Mouse (Mus musculus) MEL (cell line): ENCODE results near the gene Gpn3.

Source experiments
- JUND ChIP-seq: IDR thresholded peaks from 2 replicates; pipeline ENCODE4 v1.6.1; 2011; ENCODE audit warnings: low read depth, mild to moderate bottlenecking, improper control_type of control experiment, low read length
- USF1 ChIP-seq: IDR thresholded peaks from 2 replicates; pipeline ENCODE4 v1.6.1; 2014; ENCODE audit warnings: low read depth, mild to moderate bottlenecking, inconsistent platforms, low read length, improper control_type of control experiment, moderate library complexity

- no peak for TF ChIP-seq JUND
- no peak for TF ChIP-seq USF1
Observed at GRCm38 (mm10) chr5:122372878-122373277, 1.2 kb downstream of the Gpn3 start.
